Mouse (Mus musculus): ENCODE data around the gene Mettl21a. TPM values are rescaled to one million over a fixed set of nuclear protein-coding genes. Genes with fewer than 3 reads are reported as not detected.
"Not testable (repeated sequence)": the region's sequence is repeated elsewhere in the genome, so short reads cannot be mapped to it uniquely, and the experiment has no call there.

Mettl21a gene
- polyA plus RNA-seq, 1 experiment from 2014 or later = 19.5 TPM

- Histone ChIP-seq H3K27me3 (replicated peaks; ENCODE audit: control insufficient read depth, insufficient read depth, low read length) (no peaks in the 10 kb centered on the region), H3K4me2 (ENCODE audit: low read depth, low read length) (no peak overlapping the region), H3K27ac (ENCODE audit: low read length) (no peak overlapping the region), H3K9me3 (ENCODE audit: control insufficient read depth, low read length) (no peaks in the 10 kb centered on the region), H3K36me3 (ENCODE audit: control insufficient read depth, insufficient read depth, low read length) (no peaks in the 10 kb centered on the region), H3K4me1 (ENCODE audit: control insufficient read depth, insufficient read depth, low read length) (no peaks in the 10 kb centered on the region), H3K9ac (ENCODE audit: low read depth, low read length) (no peak overlapping the region), H3K4me3 (ENCODE audit: low read length) (no peak overlapping the region)
- ATAC-seq = no peak
- WGBS = 61% methylated on average over 5 of the region's 5 CpGs
Measured at GRCm38 (mm10) chr1:64598926-64599325, 18.1 kb downstream of the Mettl21a start.

- no peak for ATAC-seq
- no peaks in the 10 kb centered on the region for H3K4me1 ChIP-seq (ENCODE audit: control insufficient read depth, insufficient read depth, low read length)
- 0 out of 2 replicates have a peak, but pooled peaks cover 5% of the 10 kb centered on the region for H3K36me3 ChIP-seq (ENCODE audit: control insufficient read depth, insufficient read depth, low read length)
- H3K4me3 ChIP-seq (ENCODE audit: low read length) = no peak overlapping the region
- no peaks in the 10 kb centered on the region for H3K27me3 ChIP-seq (replicated peaks; ENCODE audit: control insufficient read depth, insufficient read depth, low read length)
- no peak overlapping the region for H3K4me2 ChIP-seq (ENCODE audit: low read depth, low read length)
- WGBS = 90% methylated on average over 3 of the region's 3 CpGs
- no peak overlapping the region for H3K27ac ChIP-seq (ENCODE audit: low read length)
- H3K9ac ChIP-seq (ENCODE audit: low read depth, low read length) = no peak overlapping the region
- H3K9me3 ChIP-seq (ENCODE audit: control insufficient read depth, low read length) = no peaks in the 10 kb centered on the region
Measured at GRCm38 (mm10) chr1:64578801-64579200, 38.2 kb downstream of the Mettl21a start.

- 0 out of 2 replicates have a peak, but pooled peaks have one; percentile 21 for ATAC-seq
- H3K27me3 ChIP-seq (replicated peaks; ENCODE audit: control insufficient read depth, insufficient read depth, low read length); H3K36me3 ChIP-seq (ENCODE audit: control insufficient read depth, insufficient read depth, low read length); H3K4me2 ChIP-seq (ENCODE audit: low read depth, low read length); H3K4me3 ChIP-seq (ENCODE audit: low read length); H3K27ac ChIP-seq (ENCODE audit: low read length); H3K4me1 ChIP-seq (ENCODE audit: control insufficient read depth, insufficient read depth, low read length); H3K9ac ChIP-seq (ENCODE audit: low read depth, low read length); H3K9me3 ChIP-seq (ENCODE audit: control insufficient read depth, low read length): not testable (repeated sequence)
- WGBS = 49% methylated on average over 9 of the region's 9 CpGs
Measured at GRCm38 (mm10) chr1:64577911-64578310, 39.1 kb downstream of the Mettl21a start.

- no peaks in the 10 kb centered on the region for H3K9me3 ChIP-seq (ENCODE audit: control insufficient read depth, low read length)
- WGBS = 82% methylated on average over 2 of the region's 2 CpGs
- no peak overlapping the region for H3K4me2 ChIP-seq (ENCODE audit: low read depth, low read length)
- no peaks in the 10 kb centered on the region for H3K4me1 ChIP-seq (ENCODE audit: control insufficient read depth, insufficient read depth, low read length)
- no peak overlapping the region for H3K27ac ChIP-seq (ENCODE audit: low read length)
- no peak overlapping the region for H3K4me3 ChIP-seq (ENCODE audit: low read length)
- no peaks in the 10 kb centered on the region for H3K27me3 ChIP-seq (replicated peaks; ENCODE audit: control insufficient read depth, insufficient read depth, low read length)
- H3K36me3 ChIP-seq (ENCODE audit: control insufficient read depth, insufficient read depth, low read length) = 0 out of 2 replicates have a peak, but pooled peaks cover 5% of the 10 kb centered on the region
- H3K9ac ChIP-seq (ENCODE audit: low read depth, low read length) = no peak overlapping the region
- ATAC-seq = no peak
Measured at GRCm38 (mm10) chr1:64576732-64577131, 40.3 kb downstream of the Mettl21a start.

- no peak for ATAC-seq
- no peak overlapping the region for H3K4me3 ChIP-seq (ENCODE audit: low read length)
- H3K4me2 ChIP-seq (ENCODE audit: low read depth, low read length) = no peak overlapping the region
- H3K27ac ChIP-seq (ENCODE audit: low read length) = no peak overlapping the region
- H3K9ac ChIP-seq (ENCODE audit: low read depth, low read length) = no peak overlapping the region
- no peaks in the 10 kb centered on the region for H3K27me3 ChIP-seq (replicated peaks; ENCODE audit: control insufficient read depth, insufficient read depth, low read length)
- 85% methylated on average over 7 of the region's 7 CpGs for WGBS
- H3K9me3 ChIP-seq (ENCODE audit: control insufficient read depth, low read length) = no peaks in the 10 kb centered on the region
- H3K4me1 ChIP-seq (ENCODE audit: control insufficient read depth, insufficient read depth, low read length) = no peaks in the 10 kb centered on the region
- H3K36me3 ChIP-seq (ENCODE audit: control insufficient read depth, insufficient read depth, low read length) = 0 out of 2 replicates have a peak, but pooled peaks cover 5% of the 10 kb centered on the region
Measured at GRCm38 (mm10) chr1:64576022-64576421, 41.0 kb downstream of the Mettl21a start.

- Histone ChIP-seq H3K9ac (ENCODE audit: low read depth, low read length) (no peak overlapping the region), H3K27ac (ENCODE audit: low read length) (no peak overlapping the region), H3K27me3 (replicated peaks; ENCODE audit: control insufficient read depth, insufficient read depth, low read length) (no peaks in the 10 kb centered on the region), H3K4me3 (ENCODE audit: low read length) (no peak overlapping the region), H3K9me3 (ENCODE audit: control insufficient read depth, low read length) (no peaks in the 10 kb centered on the region), H3K4me2 (ENCODE audit: low read depth, low read length) (no peak overlapping the region), H3K36me3 (ENCODE audit: control insufficient read depth, insufficient read depth, low read length) (no peaks in the 10 kb centered on the region), H3K4me1 (ENCODE audit: control insufficient read depth, insufficient read depth, low read length) (no peaks in the 10 kb centered on the region)
- no peak for ATAC-seq
Measured at GRCm38 (mm10) chr1:64568206-64568605, 48.8 kb downstream of the Mettl21a start.

GRCm38 (mm10) chr1:64560105-64560504 lies 56.9 kb downstream of the Mettl21a start:
- Histone ChIP-seq H3K9ac (ENCODE audit: low read depth, low read length) (no peak overlapping the region), H3K36me3 (ENCODE audit: control insufficient read depth, insufficient read depth, low read length) (0 out of 2 replicates have a peak, but pooled peaks cover 3% of the 10 kb centered on the region), H3K9me3 (ENCODE audit: control insufficient read depth, low read length) (no peaks in the 10 kb centered on the region), H3K4me1 (ENCODE audit: control insufficient read depth, insufficient read depth, low read length) (no peaks in the 10 kb centered on the region), H3K27ac (ENCODE audit: low read length) (no peak overlapping the region), H3K27me3 (replicated peaks; ENCODE audit: control insufficient read depth, insufficient read depth, low read length) (no peaks in the 10 kb centered on the region), H3K4me3 (ENCODE audit: low read length) (no peak overlapping the region), H3K4me2 (ENCODE audit: low read depth, low read length) (no peak overlapping the region)
- WGBS = 94% methylated on average over 3 of the region's 3 CpGs
- ATAC-seq = no peak

Other genes starting within 250 kb of the Mettl21a start
- gene Creb1, start 84.6 kb downstream of the Mettl21a start, polyA plus RNA-seq (2015; fragmentation: Nextera tagmentation; extraction: Ambion mirVana) = 19.7 and 20.1 TPM in 2 replicates
- 3.8 TPM in 2 replicates for gene Ccnyl1, start 73.2 kb upstream of the Mettl21a start, polyA plus RNA-seq (2015; fragmentation: Nextera tagmentation; extraction: Ambion mirVana)
- gene Fzd5, start 120.5 kb upstream of the Mettl21a start, polyA plus RNA-seq (2015; fragmentation: Nextera tagmentation; extraction: Ambion mirVana) = 5.7 and 6.1 TPM in 2 replicates

Data from intestine, embryonic 16.5 days (tissue).